Mouse (Mus musculus) ES-Bruce4 (cell line): ENCODE results near the gene Prl5a1. TPM values are rescaled to one million over a fixed set of nuclear protein-coding genes. Genes with fewer than 3 reads are reported as not detected.

Experiments
- H3K27ac ChIP-seq: 2 replicates; pipeline ENCODE4 v1.5.1; 2012; ENCODE audit warnings: low read length, inconsistent platforms; ENCODE audit not compliant: insufficient read depth
- H3K27me3 ChIP-seq: 2 replicates; pipeline ENCODE4 v1.6.1; 2012; ENCODE audit warnings: mild to moderate bottlenecking, low read length, inconsistent platforms; ENCODE audit not compliant: control insufficient read depth, poor library complexity, insufficient read depth, severe bottlenecking
- H3K36me3 ChIP-seq: 2 replicates; pipeline ENCODE4 v1.6.1; 2012; ENCODE audit warnings: inconsistent platforms, mild to moderate bottlenecking, low read length, moderate library complexity; ENCODE audit not compliant: control insufficient read depth, poor library complexity, insufficient read depth, severe bottlenecking
- H3K4me1 ChIP-seq: one replicate; pipeline ENCODE4 v1.8.1; 2011; ENCODE audit warnings: low read length; ENCODE audit not compliant: control insufficient read depth, insufficient read depth
- H3K4me3 ChIP-seq: 2 replicates; pipeline ENCODE4 v1.5.1; 2011; ENCODE audit warnings: low read depth, mild to moderate bottlenecking, low read length
- H3K9ac ChIP-seq: 2 replicates; pipeline ENCODE4 v1.6.1; 2012; ENCODE audit warnings: low read depth, mild to moderate bottlenecking, inconsistent platforms; ENCODE audit not compliant: poor library complexity, severe bottlenecking
- H3K9me3 ChIP-seq: replicated peaks from 2 replicates; pipeline ENCODE4 v1.6.1; 2012; ENCODE audit warnings: mild to moderate bottlenecking, low read length, inconsistent platforms; ENCODE audit not compliant: control insufficient read depth, poor library complexity, insufficient read depth, severe bottlenecking
- CTCF ChIP-seq: IDR thresholded peaks from one replicate; pipeline ENCODE4 v1.8.1; 2011; ENCODE audit warnings: low read depth, low read length
- EP300 ChIP-seq: IDR thresholded peaks from 2 replicates; pipeline ENCODE4 v1.6.1; 2011; ENCODE audit warnings: low read depth, low read length; ENCODE audit not compliant: insufficient read depth
- POLR2A ChIP-seq: IDR thresholded peaks from one replicate; pipeline ENCODE4 v1.8.1; 2011; ENCODE audit warnings: low read length; ENCODE audit not compliant: insufficient read depth
- polyA plus RNA-seq: library from polyadenylated mRNA; stranded (reverse); fragments of >200 nt; gene quantifications from 2 replicates; pipeline ENCODE4 v1.2.4, GENCODE M21; 2011; ENCODE audit warnings: low read depth; ENCODE audit not compliant: missing spikeins, insufficient read depth, insufficient read length

Gene Prl5a1
- polyA plus RNA-seq, result not detected in 2 replicates

- H3K36me3 ChIP-seq, result no peaks in the 10 kb centered on the region
- no peaks in the 10 kb centered on the region for H3K27me3 ChIP-seq
- no peak within 1 kb of the TSS for H3K4me3 ChIP-seq
- TF ChIP-seq CTCF (no peak), POLR2A (no peak), EP300 (no peak)
- no peak within 1 kb of the TSS for H3K27ac ChIP-seq
- no peak within 1 kb of the TSS for H3K9ac ChIP-seq
- no peaks in the 10 kb centered on the region for H3K4me1 ChIP-seq
- H3K9me3 ChIP-seq, result no peaks in the 10 kb centered on the region
These were observed at the start of gene Prl5a1 for GRCm38 (mm10) chr13:28142184-28142583. Gene Prl5a1, plus strand, starts transcription at chr13:28142484.

- no peak for TF ChIP-seq EP300
- no peak for TF ChIP-seq CTCF
- TF ChIP-seq POLR2A, result no peak
- Histone ChIP-seq H3K27ac (no peak overlapping the region), H3K9me3 (no peaks in the 10 kb centered on the region), H3K36me3 (no peaks in the 10 kb centered on the region), H3K9ac (no peak overlapping the region), H3K4me3 (no peak overlapping the region), H3K27me3 (no peaks in the 10 kb centered on the region), H3K4me1 (no peaks in the 10 kb centered on the region)
These were observed 46.1 kb upstream of the Prl5a1 start for GRCm38 (mm10) chr13:28096161-28096560.

- Histone ChIP-seq H3K27ac (no peak overlapping the region), H3K4me1 (no peaks in the 10 kb centered on the region), H3K9me3 (no peaks in the 10 kb centered on the region), H3K4me3 (no peak overlapping the region), H3K36me3 (no peaks in the 10 kb centered on the region), H3K9ac (no peak overlapping the region), H3K27me3 (no peaks in the 10 kb centered on the region)
- TF ChIP-seq POLR2A, result no peak
- no peak for TF ChIP-seq EP300
- no peak for TF ChIP-seq CTCF
These were observed 33.7 kb upstream of the Prl5a1 start for GRCm38 (mm10) chr13:28108536-28108935.

- TF ChIP-seq CTCF, result no peak
- no peak for TF ChIP-seq EP300
- TF ChIP-seq POLR2A, result no peak
- no peaks in the 10 kb centered on the region for H3K9me3 ChIP-seq
- no peaks in the 10 kb centered on the region for H3K36me3 ChIP-seq
- H3K27ac ChIP-seq, result no peak overlapping the region
- H3K4me3 ChIP-seq, result no peak overlapping the region
- H3K9ac ChIP-seq, result no peak overlapping the region
- H3K4me1 ChIP-seq, result no peaks in the 10 kb centered on the region
- H3K27me3 ChIP-seq, result no peaks in the 10 kb centered on the region
These were observed 9.5 kb upstream of the Prl5a1 start for GRCm38 (mm10) chr13:28132781-28133180.

GRCm38 (mm10) chr13:28135790-28136189 lies 6.5 kb upstream of the Prl5a1 start:
- Histone ChIP-seq H3K36me3 (no peaks in the 10 kb centered on the region), H3K9me3 (no peaks in the 10 kb centered on the region), H3K4me3 (no peak overlapping the region), H3K27ac (no peak overlapping the region), H3K4me1 (no peaks in the 10 kb centered on the region), H3K9ac (no peak overlapping the region), H3K27me3 (no peaks in the 10 kb centered on the region)
- no peak for TF ChIP-seq POLR2A
- no peak for TF ChIP-seq CTCF
- TF ChIP-seq EP300, result no peak

Other genes with a start within 250 kb of the Prl5a1 start
- gene Prl4a1, start 126.3 kb upstream of the Prl5a1 start, polyA plus RNA-seq, result not detected in 2 replicates
- gene Gm11361, start 115.0 kb downstream of the Prl5a1 start, polyA plus RNA-seq, result 2.3 TPM in 1 of 2 replicates, not detected in the other